Mouse (Mus musculus): ENCODE measurements around the gene Crtc2.

- TF ChIP-seq CTCF (IDR thresholded peaks at IDR 0.05; ENCODE audit: low read depth, low read length), result no peak
- TF ChIP-seq GATA1 (IDR thresholded peaks at IDR 0.05; ENCODE audit: borderline replicate concordance, low read length), result no peak
Measured at GRCm38 (mm10) chr3:90222455-90222854, 31.5 kb upstream of the Crtc2 start.
